Mouse (Mus musculus) ES-E14 (cell line): ENCODE data around the gene Grb2.

Experiments used
- CHD2 ChIP-seq: IDR thresholded peaks from 2 replicates; pipeline ENCODE4 v1.6.1; 2014; ENCODE audit warnings: mild to moderate bottlenecking, low read depth, low read length, inconsistent platforms
- MAFK ChIP-seq: IDR thresholded peaks from 2 replicates; pipeline ENCODE4 v1.6.1; 2014; ENCODE audit warnings: mild to moderate bottlenecking, low read depth, low read length, inconsistent platforms; ENCODE audit not compliant: insufficient read depth
- ZC3H11A ChIP-seq: IDR thresholded peaks from 2 replicates; pipeline ENCODE4 v1.6.1; 2012; ENCODE audit warnings: low read depth, mild to moderate bottlenecking, inconsistent platforms, low read length, borderline replicate concordance
- ZNF384 ChIP-seq: IDR thresholded peaks from 2 replicates; pipeline ENCODE4 v1.6.1; 2012; ENCODE audit warnings: low read depth, low read length, inconsistent platforms

GRCm38 (mm10) chr11:115635484-115635883 is 72.9 kb downstream of the Grb2 start:
- TF ChIP-seq ZC3H11A (no peak), CHD2 (no peak), MAFK (no peak), ZNF384 (no peak)
